Mouse (Mus musculus) heart, postnatal 0 days (tissue): ENCODE results near the gene Srpr. TPM values are rescaled to one million over a fixed set of nuclear protein-coding genes. Genes with fewer than 3 reads are reported as not detected.
A peak's percentile ranks its signal among the peaks of the same experiment; 100 is the strongest.

Experiments used
- ATAC-seq: fragments of 200-750 bp; cut with Nextera tagmentation; 2 replicates; pipeline ENCODE4 v1.8.0; 2017; ENCODE audit warnings: low read depth, moderate number of reproducible peaks, moderate library complexity; ENCODE audit not compliant: insufficient read depth
- DNase-seq: peaks from one replicate; pipeline ENCODE4 v3.0.0-alpha.2; 2016; ENCODE audit warnings: low spot score
- H3K27ac ChIP-seq: fragments of 300-500 bp; sonication (generic); 2 replicates; pipeline ENCODE4 v1.5.1; 2014; ENCODE audit warnings: low read depth, mild to moderate bottlenecking
- H3K27me3 ChIP-seq: fragments of 300-500 bp; sonication (generic); 2 replicates; pipeline ENCODE4 v1.6.1; 2014; ENCODE audit warnings: low read length, mixed read lengths; ENCODE audit not compliant: control insufficient read depth, insufficient read depth
- H3K36me3 ChIP-seq: fragments of 300-500 bp; sonication (generic); replicated peaks from 2 replicates; pipeline ENCODE4 v1.6.1; 2014; ENCODE audit warnings: low read length, mixed read lengths; ENCODE audit not compliant: control insufficient read depth, insufficient read depth
- H3K4me1 ChIP-seq: fragments of 300-500 bp; sonication (generic); 2 replicates; pipeline ENCODE4 v1.6.1; 2014; ENCODE audit warnings: antibody characterized with exemption; ENCODE audit not compliant: control insufficient read depth, insufficient read depth
- H3K4me2 ChIP-seq: fragments of 300-500 bp; sonication (generic); 2 replicates; pipeline ENCODE4 v1.6.1; 2014; ENCODE audit warnings: low read depth, mild to moderate bottlenecking, low read length, moderate library complexity
- H3K4me3 ChIP-seq: fragments of 300-500 bp; sonication (generic); 2 replicates; pipeline ENCODE4 v1.5.1; 2014; ENCODE audit warnings: low read depth, low read length
- H3K9ac ChIP-seq: fragments of 300-500 bp; sonication (generic); replicated peaks from 2 replicates; pipeline ENCODE4 v1.6.1; 2014; ENCODE audit warnings: low read depth, low read length, mixed read lengths
- H3K9me3 ChIP-seq: fragments of 300-500 bp; sonication (generic); replicated peaks from 2 replicates; pipeline ENCODE4 v1.6.1; 2016; ENCODE audit warnings: low read length; ENCODE audit not compliant: control insufficient read depth
- CTCF ChIP-seq: IDR thresholded peaks from 2 replicates; pipeline ENCODE4 v1.5.1; 2016; ENCODE audit warnings: antibody characterized with exemption, control low read depth, low read depth
- EP300 ChIP-seq: IDR thresholded peaks from 2 replicates; pipeline ENCODE4 v1.6.1; 2016; ENCODE audit warnings: antibody characterized with exemption, low read depth
- WGBS: fragments of 180-500 bp; shearing (Covaris S2); extraction: QIAGEN DNeasy Blood & Tissue Kit; methylation state at CpG from one replicate; pipeline ENCODE4 v1.1.7; 2014; 5-methylcytosine and 5-hydroxymethylcytosine counted together
- polyA plus RNA-seq: library from polyadenylated mRNA; unstranded; fragments of >200 nt; fragmentation: Nextera tagmentation; extraction: Ambion mirVana; gene quantifications from 2 replicates; pipeline ENCODE4 v1.2.1, GENCODE M21; 2015
- total RNA-seq: library from RNA; depleted of rRNA; stranded (reverse); fragments of >200 nt; gene quantifications from 2 replicates; pipeline ENCODE4 v1.2.3, GENCODE M21; 2014; ENCODE audit warnings: low replicate concordance

The Srpr gene
- total and polyA plus RNA-seq, 2 experiments from 2014 or later: 39.0 to 90.3 TPM

- Histone ChIP-seq H3K36me3 (no peaks in the 10 kb centered on the region), H3K9me3 (no peaks in the 10 kb centered on the region), H3K27me3 (no peaks in the 10 kb centered on the region), H3K4me1 (no peaks in the 10 kb centered on the region; the same call in 1 of the 2 replicates), H3K27ac (no peak overlapping the region), H3K4me2 (no peak overlapping the region), H3K4me3 (no peak overlapping the region), H3K9ac (no peak overlapping the region)
- TF ChIP-seq EP300: no peak
- TF ChIP-seq CTCF: no peak
- ATAC-seq: no peak
- DNase-seq: no peak
- WGBS: 74% methylated on average over 2 of the region's 2 CpGs
Observed at GRCm38 (mm10) chr9:35160662-35161061, 39.3 kb upstream of the Srpr start.

GRCm38 (mm10) chr9:35161721-35162120 lies 38.3 kb upstream of the Srpr start:
- no peak overlapping the region for H3K27ac ChIP-seq
- no peak for ATAC-seq
- no peak for DNase-seq
- H3K27me3 ChIP-seq: no peaks in the 10 kb centered on the region
- H3K9me3 ChIP-seq: no peaks in the 10 kb centered on the region
- no peaks in the 10 kb centered on the region for H3K36me3 ChIP-seq
- no peak overlapping the region for H3K4me3 ChIP-seq
- no peaks in the 10 kb centered on the region for H3K4me1 ChIP-seq
- no peak for TF ChIP-seq EP300
- TF ChIP-seq CTCF: no peak
- no peak overlapping the region for H3K4me2 ChIP-seq
- 83% methylated on average over 7 of the region's 7 CpGs for WGBS
- no peak overlapping the region for H3K9ac ChIP-seq

- H3K4me3 ChIP-seq: no peak overlapping the region
- no peak for TF ChIP-seq CTCF
- no peak for TF ChIP-seq EP300
- H3K27me3 ChIP-seq: no peaks in the 10 kb centered on the region
- no peaks in the 10 kb centered on the region for H3K4me1 ChIP-seq
- peak overlapping the region; percentile 38 for H3K4me2 ChIP-seq
- 62% methylated on average over 11 of the region's 11 CpGs for WGBS
- no peaks in the 10 kb centered on the region for H3K9me3 ChIP-seq
- DNase-seq: no peak
- H3K36me3 ChIP-seq: no peaks in the 10 kb centered on the region
- no peak overlapping the region for H3K9ac ChIP-seq
- no peak overlapping the region for H3K27ac ChIP-seq
- no peak; the same call in 1 of the 2 replicates for ATAC-seq
Observed at GRCm38 (mm10) chr9:35163011-35163690, 36.8 kb upstream of the Srpr start.

- Histone ChIP-seq H3K4me3 (no peak overlapping the region), H3K4me2 (no peak overlapping the region), H3K36me3 (0 out of 2 replicates have a peak, but pooled peaks cover 4% of the 10 kb centered on the region), H3K27me3 (no peaks in the 10 kb centered on the region), H3K9me3 (no peaks in the 10 kb centered on the region), H3K9ac (no peak overlapping the region), H3K27ac (no peak overlapping the region), H3K4me1 (no peaks in the 10 kb centered on the region)
- no peak for ATAC-seq
- no peak for DNase-seq
- TF ChIP-seq CTCF (no peak), EP300 (no peak)
- 67% methylated on average over 5 of the region's 5 CpGs for WGBS
Observed at GRCm38 (mm10) chr9:35164142-35164874, 35.7 kb upstream of the Srpr start.

- Histone ChIP-seq H3K27ac (no peak overlapping the region), H3K4me2 (no peak overlapping the region), H3K9ac (no peak overlapping the region), H3K9me3 (no peaks in the 10 kb centered on the region), H3K4me3 (no peak overlapping the region), H3K4me1 (no peaks in the 10 kb centered on the region), H3K27me3 (no peaks in the 10 kb centered on the region), H3K36me3 (0 out of 2 replicates have a peak, but pooled peaks cover 15% of the 10 kb centered on the region)
- 24% methylated on average over 3 of the region's 3 CpGs for WGBS
- ATAC-seq (peak; percentile 50; the same call in 1 of the 2 replicates), DNase-seq (peak; percentile 67)
- TF ChIP-seq CTCF (peak; percentile 67), EP300 (no peak)
Observed at GRCm38 (mm10) chr9:35166144-35166797, 33.7 kb upstream of the Srpr start.
